Mouse (Mus musculus) myocyte (in vitro differentiated cells): ENCODE data around the gene Nifk. TPM values are rescaled to one million over a fixed set of nuclear protein-coding genes. Genes with fewer than 3 reads are reported as not detected.

Experiments
- H3K27me3 ChIP-seq: one replicate; pipeline ENCODE4 v1.6.1; 2011; ENCODE audit not compliant: control insufficient read depth, insufficient read depth, insufficient read length
- H3K36me3 ChIP-seq: one replicate; pipeline ENCODE4 v1.6.1; 2011; ENCODE audit not compliant: control insufficient read depth, insufficient read depth
- H3K4me2 ChIP-seq: one replicate; pipeline ENCODE4 v1.6.1; 2011; ENCODE audit warnings: low read depth, control low read depth
- H3K4me3 ChIP-seq: one replicate; pipeline ENCODE4 v1.5.1; 2011; ENCODE audit warnings: mild to moderate bottlenecking, control low read depth, moderate library complexity
- H3K79me2 ChIP-seq: one replicate; pipeline ENCODE4 v1.6.1; 2011; ENCODE audit not compliant: control insufficient read depth, insufficient read depth
- H3ac ChIP-seq: one replicate; pipeline ENCODE4 v1.6.1; 2011; ENCODE audit not compliant: control insufficient read depth, insufficient read length
- CEBPB ChIP-seq: IDR thresholded peaks from 2 replicates; pipeline ENCODE4 v1.6.1; 2011; ENCODE audit warnings: mild to moderate bottlenecking, moderate library complexity; ENCODE audit not compliant: poor library complexity, insufficient read depth, severe bottlenecking
- E2F4 ChIP-seq: IDR thresholded peaks from one replicate; pipeline ENCODE4 v1.6.1; 2011; ENCODE audit warnings: mild to moderate bottlenecking, control low read depth, moderate library complexity; ENCODE audit not compliant: insufficient read depth
- MAX ChIP-seq: IDR thresholded peaks from one replicate; pipeline ENCODE4 v1.6.1; 2011; ENCODE audit warnings: low read depth, mild to moderate bottlenecking, control low read depth
- MYOD1 ChIP-seq, 3 experiments: IDR thresholded peaks; one replicate each; pipeline ENCODE4 v1.6.1; 2011; ENCODE audit warnings: control low read depth in 2 of 3, low read depth in 2 of 3, mild to moderate bottlenecking in 2 of 3, moderate library complexity in 1 of 3; ENCODE audit not compliant: insufficient read length in 2 of 3, control insufficient read depth in 1 of 3
- MYOG ChIP-seq, 3 experiments: IDR thresholded peaks; one replicate each; pipeline ENCODE4 v1.6.1; 2011; ENCODE audit warnings: control low read depth in 2 of 3, low read depth in 2 of 3, mild to moderate bottlenecking in 2 of 3; ENCODE audit not compliant: insufficient read length in 2 of 3, control insufficient read depth in 1 of 3, insufficient read depth in 1 of 3
- POLR2A ChIP-seq: IDR thresholded peaks from one replicate; pipeline ENCODE4 v1.6.1; 2011; ENCODE audit warnings: low read depth, mild to moderate bottlenecking, control low read depth, moderate library complexity; ENCODE audit not compliant: insufficient read length
- POLR2AphosphoS2 ChIP-seq: IDR thresholded peaks from one replicate; pipeline ENCODE4 v1.6.1; 2011; ENCODE audit warnings: low read depth, control low read depth; ENCODE audit not compliant: insufficient read length
- REST ChIP-seq: IDR thresholded peaks from one replicate; pipeline ENCODE4 v1.6.1; 2011; ENCODE audit warnings: mild to moderate bottlenecking, control low read depth, moderate library complexity; ENCODE audit not compliant: insufficient read depth, insufficient read length
- SRF ChIP-seq: IDR thresholded peaks from one replicate; pipeline ENCODE4 v1.6.1; 2011; ENCODE audit warnings: low read depth; ENCODE audit not compliant: control insufficient read depth, insufficient read length
- TCF12 ChIP-seq: IDR thresholded peaks from one replicate; pipeline ENCODE4 v1.6.1; 2011; ENCODE audit warnings: mild to moderate bottlenecking, control low read depth; ENCODE audit not compliant: poor library complexity, insufficient read depth, severe bottlenecking
- TCF3 ChIP-seq: IDR thresholded peaks from one replicate; pipeline ENCODE4 v1.6.1; 2011; ENCODE audit warnings: low read depth, control low read depth; ENCODE audit not compliant: insufficient read length
- USF1 ChIP-seq: IDR thresholded peaks from one replicate; pipeline ENCODE4 v1.6.1; 2011; ENCODE audit warnings: low read depth, mild to moderate bottlenecking, control low read depth, moderate library complexity
- polyA plus RNA-seq: library from polyadenylated mRNA; unstranded; fragments of >200 nt; fragmentation: generic; extraction: Trizol; gene quantifications from one replicate; pipeline ENCODE4 v1.2.1, GENCODE M21; 2012; ENCODE audit warnings: missing spikeins

Nifk gene
- polyA plus RNA-seq, 1 experiment, result 27.0 TPM

DNA sequence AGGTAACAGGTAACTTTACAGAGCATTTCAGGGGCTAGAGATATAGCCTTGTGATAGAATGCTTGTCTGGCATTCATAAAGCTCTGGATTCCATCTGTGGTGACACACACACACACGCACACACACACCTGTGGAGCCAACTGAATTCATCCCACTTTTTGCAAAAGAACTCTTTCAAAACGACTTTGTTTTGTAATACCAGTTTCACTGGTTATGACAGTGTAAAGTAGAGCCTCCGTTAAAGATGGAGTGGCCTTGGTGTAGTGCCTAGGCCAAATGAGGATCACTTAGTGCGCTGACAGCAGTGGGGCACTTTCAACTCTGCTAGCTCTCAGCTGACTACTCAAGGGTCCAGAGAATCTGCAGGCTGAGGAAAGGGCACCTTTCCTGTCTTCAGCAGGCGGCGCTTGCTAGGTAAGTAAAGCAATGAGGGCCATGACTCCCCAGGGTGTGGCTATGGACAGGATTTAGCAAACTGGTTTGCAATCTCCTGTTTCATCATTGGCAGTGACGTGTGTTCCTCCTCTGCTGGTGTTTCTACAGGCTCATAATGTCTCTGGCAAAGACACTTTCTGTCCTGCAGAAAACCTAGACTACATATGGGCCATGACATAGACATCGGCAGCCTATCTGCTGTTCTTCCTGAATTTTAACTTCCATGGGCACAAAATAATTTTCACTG, 58.6 kb downstream of the Nifk start:
- H3K36me3 ChIP-seq, result no peaks in the 10 kb centered on the region
- H3K4me3 ChIP-seq, result no peak overlapping the region
- H3K79me2 ChIP-seq, result no peaks in the 10 kb centered on the region
- H3K27me3 ChIP-seq, result no peaks in the 10 kb centered on the region
- TF ChIP-seq POLR2A (no peak), TCF12 (no peak), REST (no peak), SRF (no peak), CEBPB (no peak), MAX (no peak), TCF3 (no peak), MYOD1 (IDR thresholded peaks at IDR 0.05; ENCODE audit: control insufficient read depth in 1 of 3, insufficient read length in 2 of 3, low read depth in 2 of 3) (no peak), POLR2AphosphoS2 (no peak), MYOG (IDR thresholded peaks at IDR 0.05; ENCODE audit: control insufficient read depth in 1 of 3, insufficient read depth in 1 of 3, insufficient read length in 2 of 3, low read depth in 2 of 3) (no peak), USF1 (no peak), E2F4 (no peak)
- H3ac ChIP-seq, result no peak overlapping the region
- H3K4me2 ChIP-seq, result no peak overlapping the region

Other genes starting within 250 kb of the Nifk start
- not detected for gene Gm29106, start 145.3 kb upstream of the Nifk start, polyA plus RNA-seq
- 92.8 TPM for gene Tsn, start 10.1 kb upstream of the Nifk start, polyA plus RNA-seq
- 31.1 TPM for gene Clasp1, start 67.2 kb downstream of the Nifk start, polyA plus RNA-seq